Mouse (Mus musculus) frontal cortex, postnatal 14 days (tissue): ENCODE results near the gene Adora3.
A peak's percentile ranks its signal among the peaks of the same experiment; 100 is the strongest.

Experiments used
- DNase-seq, 2 experiments: peaks; one replicate each; pipeline ENCODE4 v3.0.0; 2022; ENCODE audit warnings: low spot score in 2 of 2

The Adora3 gene

DNA sequence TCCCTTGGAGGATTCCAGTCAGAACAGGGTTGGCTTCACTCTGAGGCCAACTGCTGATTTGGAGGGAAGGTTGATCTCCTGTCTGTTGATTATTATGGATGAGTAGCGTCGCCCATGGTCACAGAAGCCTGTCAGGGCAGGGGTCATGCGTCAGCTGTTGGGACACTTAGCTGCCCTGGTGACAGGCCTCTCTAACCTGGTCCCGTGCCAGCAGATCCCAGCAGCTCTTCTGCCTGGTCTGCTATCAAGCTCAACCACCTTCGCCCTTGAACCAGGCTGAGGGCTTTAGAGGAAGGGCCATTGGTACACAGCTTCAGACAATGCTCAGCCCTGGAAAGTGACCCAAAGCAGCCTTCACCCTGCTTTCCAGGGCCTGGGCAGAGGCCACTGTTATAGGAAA is 5.4 kb downstream of the Adora3 start:
- DNase-seq: no peak

DNA sequence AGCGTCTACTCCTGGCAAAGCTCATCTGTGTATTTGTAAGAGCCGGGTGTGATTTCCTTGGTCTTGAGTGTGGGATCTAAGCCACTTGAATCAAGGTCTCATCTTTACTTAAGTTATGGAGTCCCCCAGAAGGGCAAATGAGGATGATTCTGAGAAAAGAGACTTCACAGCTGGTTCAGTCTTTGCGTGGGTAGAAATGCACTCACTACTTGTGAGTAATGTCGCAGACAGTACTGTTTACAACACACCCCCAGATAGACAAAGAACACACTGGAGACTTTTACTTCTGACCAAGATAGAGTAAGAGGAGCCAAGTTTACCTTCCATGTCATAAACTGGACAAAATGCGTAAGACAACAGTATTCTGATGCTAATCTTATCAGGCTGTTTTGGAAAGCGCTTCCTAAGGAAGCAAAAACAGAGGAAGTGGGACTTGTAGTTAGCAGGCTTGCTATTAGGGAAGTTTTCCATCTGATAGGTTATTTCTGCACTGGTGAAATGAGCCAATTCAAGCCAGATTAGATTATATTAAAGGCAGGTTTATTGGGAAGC is 6.7 kb downstream of the Adora3 start:
- DNase-seq: no peak

DNA sequence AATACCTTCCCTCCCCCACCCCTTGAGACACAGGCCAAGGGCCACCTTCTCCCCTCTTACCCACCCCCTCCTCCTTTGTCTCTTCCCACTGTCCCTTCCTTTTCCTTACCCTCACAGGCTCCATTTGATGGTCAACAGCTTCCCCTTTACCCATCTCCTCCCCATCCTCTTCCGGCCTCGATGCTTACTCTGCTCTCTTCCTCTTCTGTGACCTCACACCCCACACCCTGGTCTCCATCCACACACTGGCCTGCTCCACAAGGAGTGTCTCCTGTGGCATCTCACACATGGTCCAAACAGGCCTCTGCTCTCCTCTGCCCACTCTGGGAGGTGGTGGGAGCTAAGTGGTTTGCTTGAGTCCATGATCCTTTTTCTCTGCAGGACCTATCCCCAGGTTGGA is 7.3 kb downstream of the Adora3 start:
- DNase-seq: no peak

DNA sequence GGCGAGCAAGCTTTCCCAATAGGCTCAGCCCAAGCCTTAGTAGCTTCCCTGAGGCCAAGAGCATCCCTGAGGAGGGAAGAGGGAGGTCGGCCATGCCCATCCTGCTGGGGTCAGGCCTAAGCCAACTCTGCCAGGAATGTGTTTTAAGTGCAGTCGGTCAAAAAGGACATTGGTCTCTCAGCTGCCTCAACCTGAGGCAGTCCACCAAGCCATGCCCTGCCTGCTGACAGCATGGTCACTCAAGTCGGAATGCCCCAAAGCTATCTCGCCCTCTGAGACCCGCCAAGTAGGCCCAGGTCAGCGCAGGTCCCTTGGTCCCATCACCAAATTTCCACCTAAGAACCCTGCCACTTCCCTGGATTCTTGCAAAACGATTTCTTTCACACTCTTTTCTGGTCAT is 8.1 kb downstream of the Adora3 start:
- no peak for DNase-seq

DNA sequence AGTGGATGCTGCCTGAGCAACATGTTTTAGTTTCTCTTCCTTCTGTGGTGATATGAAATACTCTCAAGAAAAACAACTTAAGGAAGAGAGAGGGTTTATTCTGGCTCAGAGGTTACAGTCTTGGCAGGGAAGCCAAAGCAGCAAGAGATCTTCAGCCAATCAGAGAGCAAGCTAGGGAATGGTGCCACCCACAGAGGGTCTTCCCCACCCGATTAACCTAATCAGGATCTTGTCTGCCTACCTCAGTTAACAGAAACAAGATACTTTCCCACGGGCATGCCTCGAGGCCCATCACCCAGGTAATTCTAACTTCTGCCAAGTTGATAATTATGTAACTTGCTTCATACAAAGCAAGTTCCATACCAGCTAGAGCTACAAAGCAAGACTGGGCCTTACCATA is 9.8 kb downstream of the Adora3 start:
- no peak for DNase-seq

DNA sequence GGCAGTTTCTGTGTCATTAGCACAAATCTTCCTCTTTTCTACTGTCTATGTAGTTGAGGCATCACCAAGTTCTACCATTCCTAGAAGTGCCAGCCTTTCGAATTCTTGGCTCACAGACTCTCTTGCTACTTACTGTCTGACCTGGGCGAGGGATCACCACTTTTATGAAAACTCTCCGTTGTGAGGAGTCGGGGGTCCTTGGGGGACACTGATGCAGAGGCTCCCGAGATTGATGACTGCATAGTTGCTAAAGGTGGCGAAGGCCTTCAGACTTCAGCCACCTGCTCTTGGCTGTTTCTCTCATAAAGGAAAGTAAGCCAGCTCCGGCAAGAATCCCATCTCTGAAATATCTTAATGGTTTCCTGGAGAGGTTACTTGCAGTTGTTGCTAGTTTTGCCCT is 11.4 kb downstream of the Adora3 start:
- DNase-seq: no peak

DNA sequence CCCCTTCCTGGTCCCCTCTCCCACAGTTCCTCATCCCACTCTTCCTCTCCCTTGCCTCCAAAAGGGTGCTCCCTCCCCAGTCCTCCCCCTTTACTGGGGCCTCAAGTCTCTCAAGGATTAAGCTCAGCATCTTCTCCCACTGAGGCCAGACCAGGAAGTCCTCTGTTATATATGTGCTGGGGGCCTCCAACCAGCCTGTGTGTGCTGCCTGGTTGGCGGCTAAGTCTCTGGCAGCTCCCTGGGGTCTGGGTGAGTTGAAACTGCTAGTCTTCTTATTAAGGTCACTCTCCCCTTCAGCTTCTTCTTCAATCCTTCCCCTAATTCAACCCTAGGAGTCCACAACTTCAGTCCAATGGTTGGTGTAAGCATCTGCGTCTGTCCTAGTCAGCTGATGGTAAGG is 12.5 kb downstream of the Adora3 start:
- DNase-seq: no peak

DNA sequence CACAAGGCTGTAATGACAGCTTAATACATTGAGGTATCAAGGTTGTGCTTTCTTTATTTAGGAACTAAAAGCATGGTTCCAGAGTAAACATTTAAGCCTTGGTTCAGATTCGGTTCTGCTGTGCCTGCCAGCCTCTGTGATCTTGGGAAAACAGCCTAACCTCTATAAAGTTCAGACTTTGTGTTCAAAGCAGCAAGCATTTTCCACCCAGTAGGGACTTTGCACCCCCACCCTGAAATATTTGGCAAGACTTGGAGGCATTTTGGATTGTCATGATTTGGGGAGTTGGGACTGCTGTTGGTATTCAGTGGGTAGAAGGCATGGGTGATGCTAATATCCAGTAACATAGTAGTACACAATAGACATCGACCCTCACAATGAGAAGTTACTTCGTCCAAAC is 18.3 kb downstream of the Adora3 start:
- DNase-seq: no peak

DNA sequence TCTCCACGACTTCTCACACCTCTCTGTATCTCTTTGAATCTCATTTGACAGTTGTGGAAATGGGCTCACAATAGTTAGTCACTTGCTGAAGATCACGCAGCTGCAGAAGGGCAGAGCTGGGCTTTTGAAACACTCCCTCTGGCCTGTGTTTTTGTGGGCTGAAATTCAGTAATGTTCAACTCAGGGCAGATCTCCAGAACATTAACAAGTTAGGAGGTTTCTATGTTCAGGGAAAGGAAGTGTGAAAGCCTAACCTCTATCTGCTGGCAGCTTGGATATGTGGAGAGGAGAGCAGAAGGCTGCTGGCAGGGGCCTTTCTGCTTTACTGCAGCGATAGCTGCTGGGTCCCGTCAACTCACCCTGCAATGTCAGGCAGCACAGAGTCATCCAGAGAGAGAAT is 19.6 kb downstream of the Adora3 start:
- no peak for DNase-seq

DNA sequence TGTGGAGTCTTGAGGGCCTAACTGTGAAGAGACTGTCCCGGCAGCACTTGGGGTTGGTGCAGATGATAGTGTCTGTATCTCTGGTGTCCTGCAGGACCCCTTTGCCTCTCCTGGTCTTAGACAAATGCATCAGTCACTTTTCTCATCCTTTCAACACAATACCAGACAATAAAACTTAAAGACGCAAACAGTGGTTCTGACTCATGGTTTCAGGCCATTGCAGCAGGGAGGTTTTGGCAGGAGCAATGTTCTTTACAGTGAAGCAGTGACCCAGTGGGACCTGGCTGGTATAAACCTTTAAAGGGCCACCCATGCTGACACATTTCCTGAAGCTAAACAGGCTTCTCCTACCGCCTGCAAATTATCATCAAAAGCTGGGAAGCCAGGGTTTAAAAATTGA is 20.5 kb downstream of the Adora3 start:
- no peak for DNase-seq

DNA sequence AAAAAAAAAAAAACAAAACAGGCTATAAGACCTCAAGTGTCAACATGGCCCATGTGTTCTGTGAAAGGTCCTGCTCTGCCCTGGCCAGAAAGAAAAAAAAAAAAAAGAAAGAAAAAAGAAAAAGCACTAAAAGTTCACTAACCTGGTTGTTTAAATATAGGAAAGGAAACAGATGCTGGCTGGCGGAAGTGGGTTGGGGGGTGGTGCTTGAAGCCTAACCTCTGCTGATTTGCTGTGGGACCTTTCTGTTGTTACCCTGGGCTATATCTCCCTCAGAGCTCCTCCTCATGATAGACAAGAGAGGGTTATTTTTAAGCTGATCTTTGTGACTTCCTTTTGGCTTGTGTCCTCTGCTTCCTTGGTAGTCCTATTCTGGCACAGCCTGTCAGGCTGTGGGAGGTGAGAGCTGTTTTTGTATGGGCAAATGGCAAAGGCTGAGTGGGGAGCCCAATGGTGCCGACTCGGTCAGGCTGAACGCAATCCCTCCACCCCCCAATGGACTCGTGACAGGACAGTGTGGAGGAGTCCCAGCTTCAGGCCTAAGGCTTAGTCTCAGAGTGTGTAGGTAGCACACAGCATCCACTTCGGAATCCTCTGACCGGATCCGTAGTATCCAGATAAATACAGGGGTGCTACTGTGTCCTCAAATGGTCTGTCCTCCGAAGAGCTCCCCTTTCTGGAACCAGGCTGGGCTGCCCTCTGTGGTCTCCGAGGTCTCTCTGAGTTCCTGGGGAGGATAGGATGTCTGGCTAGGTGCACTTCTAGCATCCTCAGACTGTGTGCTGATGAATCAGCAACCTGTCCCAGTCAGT is 21.3 kb downstream of the Adora3 start:
- no peak for DNase-seq

DNA sequence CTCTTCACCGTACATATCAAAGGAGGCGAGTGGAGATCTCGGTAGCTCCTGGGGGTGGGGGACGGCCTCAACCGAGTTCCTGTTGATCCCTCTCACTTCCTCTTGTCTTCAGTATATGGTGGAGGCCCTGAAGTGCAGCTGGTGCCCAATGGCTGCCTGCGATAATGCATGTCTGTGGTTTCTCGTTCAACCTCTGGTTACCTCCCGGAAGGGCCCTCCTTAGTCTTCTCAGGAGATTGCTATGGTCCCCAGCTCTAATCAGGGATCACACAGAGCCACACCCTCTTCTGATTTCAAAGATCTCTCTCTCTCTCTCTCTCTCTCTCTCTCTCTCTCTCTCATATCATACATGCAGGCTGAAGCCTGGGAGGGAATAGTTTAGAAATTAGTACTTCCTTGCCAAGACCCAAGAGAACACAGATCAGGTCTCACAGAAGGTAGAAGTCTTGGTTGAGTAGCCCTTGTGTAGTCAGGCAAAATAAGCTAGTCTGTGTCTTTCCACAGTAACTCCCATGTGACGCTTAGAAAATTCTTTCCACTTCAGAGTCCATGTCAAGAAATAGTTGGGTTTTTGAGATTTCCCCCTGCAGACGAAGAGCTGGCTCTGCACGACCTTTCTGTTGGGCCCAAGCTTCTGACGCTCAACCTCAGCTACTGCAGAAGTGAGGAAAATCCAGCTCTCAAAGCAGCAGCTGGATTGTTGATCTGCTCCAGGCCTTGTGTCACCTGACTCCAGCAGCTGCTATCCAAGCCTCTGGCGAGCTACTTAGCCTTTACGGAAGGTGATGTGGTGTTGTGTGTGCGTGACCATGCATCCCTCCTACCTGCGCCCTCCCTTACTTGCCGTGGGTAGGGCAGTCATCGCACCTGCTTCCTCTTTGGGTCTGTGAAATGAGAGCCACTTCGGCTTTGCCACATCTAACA is 22.2 kb downstream of the Adora3 start:
- no peak for DNase-seq

DNA sequence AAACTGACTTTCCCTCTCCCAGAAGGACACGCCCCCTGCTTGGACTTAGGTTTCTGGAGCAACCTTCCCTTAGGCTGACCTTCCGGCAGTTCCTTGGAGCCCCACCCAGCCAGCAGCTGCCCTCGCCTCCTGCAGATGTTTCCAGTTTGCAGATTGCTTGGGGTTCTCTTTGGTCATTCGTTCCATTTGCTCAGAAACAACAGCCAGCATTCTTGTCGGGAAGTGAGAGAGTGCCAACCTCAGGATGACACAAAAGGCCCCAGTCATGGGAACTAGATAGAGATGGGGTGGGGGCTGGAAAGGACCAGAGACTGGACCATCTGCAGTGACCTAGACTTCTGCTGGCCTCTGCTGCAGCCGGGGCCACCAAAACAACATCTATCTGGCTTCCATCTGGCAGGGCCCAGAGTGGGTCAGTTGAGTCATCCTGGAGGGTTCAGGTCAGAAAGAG is 23.3 kb downstream of the Adora3 start:
- DNase-seq: no peak

DNA sequence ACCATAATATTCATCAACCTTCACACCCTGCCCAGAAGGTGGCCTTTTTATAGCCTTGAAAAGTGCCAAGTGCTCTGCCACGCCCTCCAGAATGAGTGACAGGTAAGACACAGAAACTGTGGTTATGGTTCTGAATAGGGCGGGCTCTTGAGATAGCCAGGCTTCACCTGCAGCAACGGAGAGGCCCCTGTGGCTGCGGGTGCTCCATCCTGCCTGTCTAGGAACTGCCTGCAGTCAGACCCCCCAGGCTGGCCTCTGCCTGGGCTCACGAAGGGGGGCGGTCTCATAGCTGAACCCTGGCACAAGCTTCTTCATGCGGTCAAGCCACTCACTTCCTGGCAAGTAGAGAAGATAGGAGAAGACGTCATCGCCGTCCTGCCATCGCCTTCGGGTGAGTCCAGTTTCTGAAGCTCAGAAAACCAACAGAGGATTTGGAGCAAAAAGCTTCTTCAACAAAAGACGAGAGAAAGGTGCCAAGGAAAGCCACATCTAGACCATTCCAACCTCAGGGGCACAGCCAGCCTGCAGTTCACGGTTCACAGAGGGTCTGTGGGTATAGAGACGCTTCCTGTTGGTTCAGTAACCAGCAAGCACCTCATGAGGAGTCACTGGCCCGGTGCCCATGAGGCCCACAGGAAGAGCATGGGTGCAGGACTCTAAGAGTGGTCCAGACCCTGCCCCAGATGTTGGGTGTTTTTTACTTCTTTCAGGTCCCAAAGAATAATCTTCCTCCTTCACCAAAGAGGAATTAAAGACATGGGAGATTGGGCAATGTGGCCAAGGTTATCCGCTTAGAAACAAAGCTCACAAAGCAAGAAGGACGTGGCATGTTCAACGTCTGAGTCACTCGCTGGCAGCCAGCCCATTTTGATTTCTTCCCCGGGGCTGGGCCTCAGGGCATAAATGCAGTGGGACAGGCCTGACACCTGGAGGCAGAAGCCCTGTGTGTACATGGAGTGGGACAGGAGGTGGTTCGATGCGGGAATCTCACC is 24.2 kb downstream of the Adora3 start:
- DNase-seq: peak in 1 of 2 experiments; percentile 45

DNA sequence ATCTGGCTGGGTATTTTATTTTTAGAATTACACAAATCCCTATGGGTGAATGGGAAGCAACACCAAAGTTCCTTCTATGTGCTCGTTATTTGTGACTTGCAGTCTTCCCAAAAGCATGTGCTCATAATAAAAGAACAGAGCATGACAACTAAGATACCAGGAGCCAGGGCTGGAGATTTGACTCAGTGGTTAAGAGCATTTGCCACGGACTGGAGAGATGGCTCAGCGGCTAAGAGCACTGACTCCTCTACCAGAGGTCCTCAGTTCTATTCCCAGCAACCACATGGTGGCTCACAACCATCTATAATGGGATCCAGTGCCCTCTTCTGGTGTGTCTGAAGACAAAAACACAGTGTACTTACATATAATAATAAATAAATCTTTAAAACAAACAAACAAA is 26.2 kb downstream of the Adora3 start:
- no peak for DNase-seq

DNA sequence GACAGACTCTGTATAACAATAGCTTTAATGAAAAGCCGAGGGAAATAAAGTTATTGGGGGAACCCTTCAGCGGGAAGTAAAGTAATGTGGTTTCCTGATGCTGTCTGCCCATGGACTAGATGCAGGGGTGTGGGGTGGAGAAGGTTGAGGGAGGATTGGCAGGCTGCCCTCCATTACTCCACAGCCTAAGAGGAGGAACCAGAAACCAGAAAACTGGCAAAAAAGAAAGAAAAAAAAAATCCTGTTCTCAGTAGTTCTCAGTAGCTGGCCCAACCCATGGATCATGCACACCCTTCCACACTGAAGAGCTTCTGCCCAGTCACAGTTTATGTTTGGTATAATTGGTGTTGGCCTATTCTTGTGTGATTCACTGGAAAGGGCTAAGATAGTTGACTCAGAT is 27.7 kb downstream of the Adora3 start:
- DNase-seq: no peak

DNA sequence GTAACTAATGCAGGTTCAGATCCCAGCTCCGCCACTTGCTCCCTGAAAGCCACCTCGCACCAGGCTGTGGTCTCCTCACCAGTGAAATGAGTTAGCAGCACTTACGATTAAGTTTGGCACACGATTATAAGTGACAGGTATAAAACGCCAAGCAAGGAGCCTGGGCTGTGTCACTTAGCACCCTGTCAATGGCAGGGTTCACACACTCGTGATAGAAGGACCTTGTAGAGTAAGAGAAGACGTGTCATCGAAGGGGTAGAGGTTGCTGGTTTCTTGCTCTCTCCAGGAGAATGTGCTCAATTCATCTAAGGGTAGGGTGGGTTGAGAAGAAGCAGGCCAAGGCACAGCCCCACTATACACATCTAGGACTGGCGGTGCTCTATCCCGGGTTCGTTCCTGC is 28.2 kb downstream of the Adora3 start:
- no peak for DNase-seq

DNA sequence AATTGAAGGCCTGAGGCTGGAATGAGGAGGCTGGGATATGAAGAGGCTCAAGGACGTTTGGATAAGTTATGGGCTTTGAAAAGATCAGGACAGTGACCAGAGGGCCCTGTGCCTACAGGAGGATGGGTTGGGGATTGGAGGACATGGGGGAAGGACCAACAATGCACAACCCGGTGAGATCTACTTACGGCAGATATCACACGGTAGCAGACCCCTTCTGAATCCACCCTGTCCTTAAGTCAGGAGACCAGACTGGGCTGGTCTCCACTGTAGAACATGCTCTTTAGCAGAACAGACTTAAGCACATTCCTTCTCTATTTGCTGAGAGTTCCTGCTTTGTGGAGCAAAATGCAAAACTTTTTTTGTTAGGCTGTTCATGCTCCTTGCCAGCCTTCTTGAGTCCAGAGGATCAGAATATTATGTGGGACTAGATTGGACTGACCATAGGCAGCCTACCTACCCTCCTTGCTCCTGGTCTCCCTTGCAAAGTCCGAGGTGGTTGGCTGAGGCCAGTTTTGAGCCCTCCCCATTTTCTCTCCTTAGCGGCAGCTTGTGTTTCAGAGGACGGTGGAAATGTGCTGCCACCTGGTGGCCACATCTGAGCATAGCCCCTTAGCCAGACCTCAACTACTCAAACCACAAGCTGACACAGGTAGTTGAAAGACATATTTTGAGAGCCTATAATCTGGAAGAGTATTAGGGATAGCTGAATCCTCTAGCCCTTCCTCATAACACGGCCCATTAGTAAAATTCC is 28.9 kb downstream of the Adora3 start:
- DNase-seq: peak; percentile 66 to 84

DNA sequence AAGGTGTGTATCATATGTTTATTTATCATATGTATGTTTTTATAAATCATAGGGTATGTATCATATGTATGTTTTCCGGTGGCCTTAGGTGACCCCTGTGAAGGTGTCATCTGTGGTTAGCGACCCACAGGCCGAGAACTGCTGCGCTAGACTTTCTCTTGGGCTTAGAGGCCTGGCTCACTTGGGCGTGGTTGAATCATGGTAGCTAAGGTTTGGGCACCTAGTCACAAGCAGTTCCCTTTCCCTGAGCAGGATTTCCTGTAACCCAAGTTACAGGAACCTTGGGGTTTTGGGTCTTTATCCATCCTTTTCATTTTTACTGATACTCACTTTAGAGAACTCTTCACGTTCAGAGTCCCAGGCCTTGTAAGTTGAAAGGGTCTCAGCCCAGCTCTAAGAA is 29.6 kb downstream of the Adora3 start:
- no peak for DNase-seq

DNA sequence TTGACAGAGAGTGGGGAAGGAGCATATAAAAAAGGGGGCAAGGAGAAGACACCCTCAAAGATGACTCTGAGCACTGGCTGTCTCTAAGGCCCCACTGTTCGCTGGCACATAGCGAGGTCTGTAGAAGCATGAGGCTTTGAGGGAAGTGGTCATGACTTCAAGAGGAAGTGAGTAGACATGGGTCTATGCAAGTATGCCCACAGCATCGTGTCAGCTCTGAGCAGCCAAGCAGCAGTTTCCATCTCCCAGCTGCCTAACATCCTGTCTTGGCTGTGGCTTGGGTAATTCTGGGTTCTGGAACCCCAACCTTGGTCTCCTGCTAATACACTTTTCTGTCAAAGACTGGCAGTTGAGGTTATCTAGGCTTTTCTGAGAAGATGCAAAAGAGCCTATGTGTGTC is 30.1 kb downstream of the Adora3 start:
- no peak for DNase-seq

DNA sequence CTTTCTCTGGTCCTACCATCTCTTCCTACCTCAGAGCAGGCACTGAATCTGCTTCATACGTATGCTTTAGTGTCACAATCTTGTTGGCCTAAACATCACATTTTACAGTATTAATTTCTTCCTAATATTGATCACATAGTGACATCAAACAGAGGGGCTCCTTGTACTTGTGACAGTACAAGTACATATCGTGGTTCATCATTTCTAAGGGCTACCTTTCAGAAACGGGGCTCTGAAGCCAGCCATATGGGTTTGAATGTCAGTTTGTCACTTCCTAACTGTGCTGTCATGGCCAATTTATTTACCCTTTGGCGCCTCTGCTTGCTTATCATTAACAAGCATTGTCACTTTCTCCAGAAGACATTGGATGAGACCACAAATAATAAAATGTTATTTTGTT is 30.8 kb downstream of the Adora3 start:
- no peak for DNase-seq
